Mouse (Mus musculus): ENCODE results near the gene March5. TPM values are rescaled to one million over a fixed set of nuclear protein-coding genes. Genes with fewer than 3 reads are reported as not detected.

Gene March5
- 72.2 and 97.6 TPM in 2 replicates for total RNA-seq (2017)

GRCm38 (mm10) chr19:37207303-37208175 lies at the start of gene March5:
TSS of gene March5 (plus strand) at chr19:37207543.
- ATAC-seq (replicated peaks in 1 of 2; ENCODE audit: insufficient read depth in 1 of 2, low FRiP score in 2 of 2, low TSS enrichment in 1 of 2, low read depth in 1 of 2, poor library complexity in 2 of 2, severe bottlenecking in 2 of 2) = peak; percentile 80 to 90

GRCm38 (mm10) chr19:37172096-37172495 lies 35.2 kb upstream of the March5 start:
- ATAC-seq (replicated peaks in 1 of 2; ENCODE audit: insufficient read depth in 1 of 2, low FRiP score in 2 of 2, low TSS enrichment in 1 of 2, low read depth in 1 of 2, poor library complexity in 2 of 2, severe bottlenecking in 2 of 2) = no peak

- 0 out of 4 replicates have a peak, but pooled peaks of 1 of the 2 experiments have one; percentile 29 for ATAC-seq (replicated peaks in 1 of 2; ENCODE audit: insufficient read depth in 1 of 2, low FRiP score in 2 of 2, low TSS enrichment in 1 of 2, low read depth in 1 of 2, poor library complexity in 2 of 2, severe bottlenecking in 2 of 2)
These were observed 34.7 kb upstream of the March5 start for GRCm38 (mm10) chr19:37172566-37173130.

- ATAC-seq (replicated peaks in 1 of 2; ENCODE audit: insufficient read depth in 1 of 2, low FRiP score in 2 of 2, low TSS enrichment in 1 of 2, low read depth in 1 of 2, poor library complexity in 2 of 2, severe bottlenecking in 2 of 2) = no peak
These were observed 33.8 kb upstream of the March5 start for GRCm38 (mm10) chr19:37173331-37174115.

GRCm38 (mm10) chr19:37174116-37174715 lies 33.1 kb upstream of the March5 start:
- ATAC-seq (replicated peaks in 1 of 2; ENCODE audit: insufficient read depth in 1 of 2, low FRiP score in 2 of 2, low TSS enrichment in 1 of 2, low read depth in 1 of 2, poor library complexity in 2 of 2, severe bottlenecking in 2 of 2) = 0 out of 4 replicates have a peak, but pooled peaks of 1 of the 2 experiments have one; percentile 6

- peak; percentile 15 to 38; a peak in 1 of 4 replicates for ATAC-seq (replicated peaks in 1 of 2; ENCODE audit: insufficient read depth in 1 of 2, low FRiP score in 2 of 2, low TSS enrichment in 1 of 2, low read depth in 1 of 2, poor library complexity in 2 of 2, severe bottlenecking in 2 of 2)
These were observed 32.5 kb upstream of the March5 start for GRCm38 (mm10) chr19:37174716-37175435.

- ATAC-seq (replicated peaks in 1 of 2; ENCODE audit: insufficient read depth in 1 of 2, low FRiP score in 2 of 2, low TSS enrichment in 1 of 2, low read depth in 1 of 2, poor library complexity in 2 of 2, severe bottlenecking in 2 of 2) = no peak
These were observed 31.9 kb upstream of the March5 start for GRCm38 (mm10) chr19:37175436-37175805.

- ATAC-seq (replicated peaks in 1 of 2; ENCODE audit: insufficient read depth in 1 of 2, low FRiP score in 2 of 2, low TSS enrichment in 1 of 2, low read depth in 1 of 2, poor library complexity in 2 of 2, severe bottlenecking in 2 of 2) = no peak
These were observed 31.4 kb upstream of the March5 start for GRCm38 (mm10) chr19:37175919-37176318.

- no peak for ATAC-seq (replicated peaks in 1 of 2; ENCODE audit: insufficient read depth in 1 of 2, low FRiP score in 2 of 2, low TSS enrichment in 1 of 2, low read depth in 1 of 2, poor library complexity in 2 of 2, severe bottlenecking in 2 of 2)
These were observed 30.4 kb upstream of the March5 start for GRCm38 (mm10) chr19:37176879-37177462.

- ATAC-seq (replicated peaks in 1 of 2; ENCODE audit: insufficient read depth in 1 of 2, low FRiP score in 2 of 2, low TSS enrichment in 1 of 2, low read depth in 1 of 2, poor library complexity in 2 of 2, severe bottlenecking in 2 of 2) = peak in 1 of 2 experiments; percentile 72; a peak in 2 of 4 replicates
These were observed 29.3 kb upstream of the March5 start for GRCm38 (mm10) chr19:37177819-37178708.

GRCm38 (mm10) chr19:37188366-37188948 lies 18.9 kb upstream of the March5 start:
- no peak for ATAC-seq (replicated peaks in 1 of 2; ENCODE audit: insufficient read depth in 1 of 2, low FRiP score in 2 of 2, low TSS enrichment in 1 of 2, low read depth in 1 of 2, poor library complexity in 2 of 2, severe bottlenecking in 2 of 2)

- no peak for ATAC-seq (replicated peaks in 1 of 2; ENCODE audit: insufficient read depth in 1 of 2, low FRiP score in 2 of 2, low TSS enrichment in 1 of 2, low read depth in 1 of 2, poor library complexity in 2 of 2, severe bottlenecking in 2 of 2)
These were observed 14.8 kb upstream of the March5 start for GRCm38 (mm10) chr19:37192475-37193058.

- ATAC-seq (replicated peaks in 1 of 2; ENCODE audit: insufficient read depth in 1 of 2, low FRiP score in 2 of 2, low TSS enrichment in 1 of 2, low read depth in 1 of 2, poor library complexity in 2 of 2, severe bottlenecking in 2 of 2) = no peak
These were observed 9.0 kb upstream of the March5 start for GRCm38 (mm10) chr19:37198165-37198880.

GRCm38 (mm10) chr19:37199889-37200288 lies 7.5 kb upstream of the March5 start:
- ATAC-seq (replicated peaks in 1 of 2; ENCODE audit: insufficient read depth in 1 of 2, low FRiP score in 2 of 2, low TSS enrichment in 1 of 2, low read depth in 1 of 2, poor library complexity in 2 of 2, severe bottlenecking in 2 of 2) = no peak

Measured in hematopoietic stem cell, adult 5-6 weeks (primary cell).